Mouse (Mus musculus): ENCODE measurements around the gene Mymx.

- TF ChIP-seq POLR2A (IDR thresholded peaks at IDR 0.05; ENCODE audit: insufficient read depth, low read depth, low read length) (no peak), CTCF (IDR thresholded peaks at IDR 0.05) (peak; percentile 17; the same call in 1 of the 2 replicates)
These were observed 42.3 kb upstream of the Mymx start for GRCm38 (mm10) chr17:45644185-45644584.
